ENCODE assay signal across 10 mouse cellular contexts in the genomic region with DNA sequence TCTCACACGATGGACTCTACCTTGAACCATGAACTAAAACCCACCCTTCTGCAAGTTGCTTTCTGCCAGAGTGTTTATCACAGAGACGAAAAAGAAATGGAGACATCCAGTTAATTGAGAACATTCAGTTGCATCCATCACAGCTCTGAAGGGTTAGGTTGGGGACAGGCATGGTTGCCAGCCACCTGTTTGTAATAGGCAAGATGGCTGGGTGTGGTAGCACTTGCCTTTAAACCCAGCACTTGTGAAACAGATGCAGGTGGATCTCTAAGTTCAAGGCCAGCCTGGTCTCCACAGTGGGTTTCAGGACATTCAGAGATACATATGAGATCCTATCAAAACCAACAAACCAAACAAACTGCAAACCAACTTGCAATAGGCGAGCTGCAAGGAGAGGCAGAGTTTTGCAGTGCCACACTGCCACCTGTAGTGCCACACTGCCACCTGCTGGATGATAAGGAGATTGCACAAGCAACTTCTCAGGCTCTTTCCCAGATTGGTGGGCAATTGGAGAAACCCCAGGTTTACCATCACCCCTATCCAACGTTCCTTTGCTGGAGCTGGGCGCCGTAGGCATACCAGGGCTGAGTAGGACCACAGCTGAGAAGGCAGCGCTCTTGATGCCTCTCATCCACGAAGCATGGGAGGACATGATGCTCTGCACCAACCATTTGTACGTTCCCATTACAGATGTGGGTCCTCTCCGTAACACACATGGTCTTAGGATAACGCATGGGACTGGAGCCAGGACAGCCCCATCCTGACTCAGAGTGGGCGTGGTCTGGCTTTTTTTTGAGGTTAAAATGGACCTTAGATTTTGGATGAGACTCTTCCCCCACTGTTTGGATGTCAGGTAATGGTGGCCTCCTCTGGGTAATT. TPM values are rescaled to one million over a fixed set of nuclear protein-coding genes. Genes with fewer than 3 reads are reported as not detected.
A peak's percentile ranks its signal among the peaks of the same experiment; 100 is the strongest.
DNase-seq lines count a peak whose midpoint lies in the region; ATAC-seq and TF ChIP-seq lines count a peak whose summit lies in the region.
"Had no signal": no experiment of that assay in that cellular context is flagged by ENCODE, and none has a peak within 500 bp of the region (broad histone marks: within the 10 kb centered on the region; RNA-seq: fewer than 3 reads in every experiment).

No protein-coding gene starts in this region.

- H3K4me3 ChIP-seq in G1E (ENCODE audit: low read depth, low read length), result no peak overlapping the region
- H3K4me3 ChIP-seq in kidney, postnatal 0 days (replicated peaks; ENCODE audit: low read depth, low read length), result no peak overlapping the region
- H3K4me3 ChIP-seq in liver, postnatal 0 days (ENCODE audit: low read depth, low read length), result no peak overlapping the region
- H3K4me3 ChIP-seq in neural tube, embryonic 14.5 days (ENCODE audit: low read depth, low read length), result no peak overlapping the region

- no peak overlapping the region for H3K9ac ChIP-seq in kidney, postnatal 0 days (ENCODE audit: low read depth, low read length)
- no peak overlapping the region for H3K9ac ChIP-seq in liver, postnatal 0 days (replicated peaks)
- no peak overlapping the region for H3K9ac ChIP-seq in neural tube, embryonic 14.5 days (replicated peaks; ENCODE audit: low read depth, low read length)

- H3K4me2 ChIP-seq in kidney, postnatal 0 days (ENCODE audit: low read length), result no peak overlapping the region
- no peak overlapping the region for H3K4me2 ChIP-seq in liver, postnatal 0 days (ENCODE audit: low read depth, low read length)
- no peak overlapping the region for H3K4me2 ChIP-seq in neural tube, embryonic 14.5 days (ENCODE audit: low read depth, low read length)

- 25% methylated on average over 12 of the region's 12 CpGs for WGBS in kidney, postnatal 0 days
- 24% methylated on average over 12 of the region's 12 CpGs for WGBS in liver, postnatal 0 days (ENCODE audit: insufficient replicate concordance)
- WGBS in neural tube, embryonic 14.5 days, result 25% methylated on average over 12 of the region's 12 CpGs

- H3K9me3 ChIP-seq in G1E (replicated peaks), result no peaks in the 10 kb centered on the region; the same call in 1 of the 2 replicates
- H3K9me3 ChIP-seq in kidney, postnatal 0 days (replicated peaks; ENCODE audit: low read length), result no peaks in the 10 kb centered on the region
- H3K9me3 ChIP-seq in liver, postnatal 0 days (ENCODE audit: low read length), result no peaks in the 10 kb centered on the region
- H3K9me3 ChIP-seq in neural tube, embryonic 14.5 days (ENCODE audit: control insufficient read depth, low read length), result no peaks in the 10 kb centered on the region

- no peaks in the 10 kb centered on the region for H3K36me3 ChIP-seq in G1E (replicated peaks)
- no peaks in the 10 kb centered on the region for H3K36me3 ChIP-seq in kidney, postnatal 0 days (ENCODE audit: insufficient read depth, low read length)
- no peaks in the 10 kb centered on the region for H3K36me3 ChIP-seq in liver, postnatal 0 days (replicated peaks; ENCODE audit: insufficient read depth, low read length)
- H3K36me3 ChIP-seq in neural tube, embryonic 14.5 days (ENCODE audit: control insufficient read depth, insufficient read depth, low read length), result no peaks in the 10 kb centered on the region

- peaks cover 18% of the 10 kb centered on the region for H3K27me3 ChIP-seq in G1E (ENCODE audit: insufficient read depth, low read length)
- peaks cover 42% of the 10 kb centered on the region for H3K27me3 ChIP-seq in kidney, postnatal 0 days (ENCODE audit: insufficient read depth, low read length)
- peaks cover 50% of the 10 kb centered on the region for H3K27me3 ChIP-seq in liver, postnatal 0 days (ENCODE audit: insufficient read depth, low read length)
- peaks cover 44% of the 10 kb centered on the region for H3K27me3 ChIP-seq in neural tube, embryonic 14.5 days (ENCODE audit: control insufficient read depth, insufficient read depth, low read length)

- no peak overlapping the region for H3K27ac ChIP-seq in kidney, postnatal 0 days
- no peak overlapping the region for H3K27ac ChIP-seq in liver, postnatal 0 days (ENCODE audit: low read depth)
- H3K27ac ChIP-seq in neural tube, embryonic 14.5 days (ENCODE audit: low read depth, low read length), result no peak overlapping the region

- no peak for TF ChIP-seq EP300 in liver, postnatal 0 days (IDR thresholded peaks at IDR 0.05; ENCODE audit: low read depth)

- TF ChIP-seq CTCF in G1E (IDR thresholded peaks at IDR 0.05; ENCODE audit: low read depth, low read length), result peak; percentile 96
- peak; percentile 93 for TF ChIP-seq CTCF in kidney, postnatal 0 days (IDR thresholded peaks at IDR 0.05; ENCODE audit: low read depth)
- TF ChIP-seq CTCF in liver, postnatal 0 days (IDR thresholded peaks at IDR 0.05; ENCODE audit: low read depth), result peak; percentile 98

- H3K4me1 ChIP-seq in G1E (ENCODE audit: insufficient read depth, low read depth, low read length), result no peaks in the 10 kb centered on the region
- H3K4me1 ChIP-seq in kidney, postnatal 0 days (replicated peaks; ENCODE audit: insufficient read depth, low read length), result peaks cover 5% of the 10 kb centered on the region; the same call in 1 of the 2 replicates
- H3K4me1 ChIP-seq in liver, postnatal 0 days (ENCODE audit: insufficient read depth), result no peaks in the 10 kb centered on the region
- peaks cover 5% of the 10 kb centered on the region; the same call in 1 of the 2 replicates for H3K4me1 ChIP-seq in neural tube, embryonic 14.5 days (ENCODE audit: control insufficient read depth, insufficient read depth, low read length)

- no peak for ATAC-seq in G1E (ENCODE audit: extremely low read depth, insufficient number of reproducible peaks, low FRiP score, poor library complexity, severe bottlenecking)
- peak; percentile 65; the same call in 1 of the 2 replicates for ATAC-seq in frontal cortex, adult (ENCODE audit: low TSS enrichment)
- no peak for ATAC-seq in kidney, postnatal 0 days (replicated peaks; ENCODE audit: low FRiP score, low read depth)
- no peak for ATAC-seq in liver, postnatal 0 days
- ATAC-seq in neural tube, embryonic 14.5 days (ENCODE audit: low read depth), result peak; percentile 28; the same call in 1 of the 2 replicates

- DNase-seq in A20 (ENCODE audit: low read depth, low spot score), result peak; percentile 57
- DNase-seq in G1E (ENCODE audit: low spot score), result peak; percentile 50
- peak; percentile 86 to 91 for DNase-seq in cerebellum, postnatal 10 days
- DNase-seq in kidney, postnatal 0 days (ENCODE audit: low spot score), result peak; percentile 69
- peak; percentile 55 for DNase-seq in liver, postnatal 0 days
- DNase-seq in thymus, postnatal 14 days, result peak; percentile 56

RNA-seq across cellular contexts. Expression of gene Bhlhe23, which starts 2.8 kb away (rescaled TPM):
- total RNA-seq in G1E (2014; fragmentation: Nextera tagmentation) (not detected in 2 replicates), G1E (2017) (0.11 TPM in 1 of 2 replicates, not detected in the other)
- polyA plus RNA-seq in G1E (2012), result not detected in 2 replicates
- polyA plus RNA-seq in kidney, postnatal 0 days (2015; fragmentation: Nextera tagmentation; extraction: Ambion mirVana), result not detected in 2 replicates
- polyA plus RNA-seq in liver, postnatal 0 days (2015; fragmentation: Nextera tagmentation; extraction: Ambion mirVana), result not detected in 2 replicates
- 2.2 and 2.8 TPM in 2 replicates for polyA plus RNA-seq in neural tube, embryonic 14.5 days (2014; fragmentation: Nextera tagmentation; extraction: Ambion mirVana)
- polyA plus RNA-seq: gonadal fat pad, adult 2 months; stomach, embryonic 14.5 days had no signal

RNA-seq across cellular contexts. Expression of gene Slc17a9, which starts 54.4 kb away (rescaled TPM):
- total RNA-seq in G1E (2014; fragmentation: Nextera tagmentation) (1.2 and 2.0 TPM in 2 replicates), G1E (2017) (0.06 TPM in 1 of 2 replicates, not detected in the other)
- polyA plus RNA-seq in G1E (2012), result 0.26 and 0.36 TPM in 2 replicates
- polyA plus RNA-seq in kidney, postnatal 0 days (2015; fragmentation: Nextera tagmentation; extraction: Ambion mirVana), result 0.55 and 0.61 TPM in 2 replicates
- polyA plus RNA-seq in liver, postnatal 0 days (2015; fragmentation: Nextera tagmentation; extraction: Ambion mirVana), result 5.2 and 6.0 TPM in 2 replicates
- 0.17 and 0.21 TPM in 2 replicates for polyA plus RNA-seq in neural tube, embryonic 14.5 days (2014; fragmentation: Nextera tagmentation; extraction: Ambion mirVana)

Comparison
In these comparisons a context has a peak if more than half of its experiments do, and no peak if none do; other contexts are left out.
1. ATAC-seq: peak in frontal cortex, adult (single experiment) and neural tube, embryonic 14.5 days (single experiment); none in G1E (single experiment), kidney, postnatal 0 days (single experiment) and liver, postnatal 0 days (single experiment).
2. Peak in every context shown above with its lines, with median percentiles within 50 percentile points of each other: DNase-seq and CTCF ChIP-seq.